Mouse (Mus musculus) cortical plate, adult 2 months (tissue): ENCODE measurements at regions not wholly inside any gene's neighbourhood (a gene's known extent, or its start where the extent isn't known, plus 50 kb on each side); places are given as distances from the start of the nearest gene placed in this dataset.

ENCODE experiments used
- H3K27ac ChIP-seq: fragments of 200-500 bp; 2 replicates; pipeline ENCODE4 v1.5.1; 2012; ENCODE audit warnings: low read length, control low read depth, inconsistent platforms; ENCODE audit not compliant: insufficient read depth
- H3K4me1 ChIP-seq: fragments of 200-500 bp; 2 replicates; pipeline ENCODE4 v1.6.1; 2011; ENCODE audit warnings: low read length; ENCODE audit not compliant: control insufficient read depth, insufficient read depth
- H3K4me3 ChIP-seq: fragments of 200-500 bp; 2 replicates; pipeline ENCODE4 v1.5.1; 2011; ENCODE audit warnings: mild to moderate bottlenecking, low read length, control low read depth; ENCODE audit not compliant: insufficient read depth
- CTCF ChIP-seq: fragments of 200-500 bp; IDR thresholded peaks from 2 replicates; pipeline ENCODE4 v1.5.1; 2011; ENCODE audit warnings: mild to moderate bottlenecking, control low read depth, low read length; ENCODE audit not compliant: insufficient read depth; ENCODE audit errors: extremely low read depth
- POLR2A ChIP-seq: fragments of 200-500 bp; IDR thresholded peaks from 2 replicates; pipeline ENCODE4 v1.6.1; 2011; ENCODE audit warnings: mild to moderate bottlenecking, low read length, control low read depth; ENCODE audit not compliant: insufficient read depth; ENCODE audit errors: extremely low read depth

GRCm38 (mm10) chr15:62192706-62193105 lies 1269.9 kb upstream of the A1bg start:
- H3K4me1 ChIP-seq: 0 out of 2 replicates have a peak, but pooled peaks cover 1% of the 10 kb centered on the region
- no peak overlapping the region for H3K4me3 ChIP-seq
- no peak for TF ChIP-seq CTCF
- H3K27ac ChIP-seq: no peak overlapping the region

GRCm38 (mm10) chr15:62191641-62192040 lies 1268.8 kb upstream of the A1bg start:
- no peak overlapping the region for H3K4me3 ChIP-seq
- 0 out of 2 replicates have a peak, but pooled peaks cover 1% of the 10 kb centered on the region for H3K4me1 ChIP-seq
- TF ChIP-seq POLR2A (no peak), CTCF (no peak)
- no peak overlapping the region for H3K27ac ChIP-seq

- Histone ChIP-seq H3K4me3 (no peak overlapping the region), H3K27ac (no peak overlapping the region), H3K4me1 (0 out of 2 replicates have a peak, but pooled peaks cover 1% of the 10 kb centered on the region)
- TF ChIP-seq POLR2A (no peak), CTCF (no peak)
These were observed 1268.3 kb upstream of the A1bg start for GRCm38 (mm10) chr15:62190977-62191614.

DNA sequence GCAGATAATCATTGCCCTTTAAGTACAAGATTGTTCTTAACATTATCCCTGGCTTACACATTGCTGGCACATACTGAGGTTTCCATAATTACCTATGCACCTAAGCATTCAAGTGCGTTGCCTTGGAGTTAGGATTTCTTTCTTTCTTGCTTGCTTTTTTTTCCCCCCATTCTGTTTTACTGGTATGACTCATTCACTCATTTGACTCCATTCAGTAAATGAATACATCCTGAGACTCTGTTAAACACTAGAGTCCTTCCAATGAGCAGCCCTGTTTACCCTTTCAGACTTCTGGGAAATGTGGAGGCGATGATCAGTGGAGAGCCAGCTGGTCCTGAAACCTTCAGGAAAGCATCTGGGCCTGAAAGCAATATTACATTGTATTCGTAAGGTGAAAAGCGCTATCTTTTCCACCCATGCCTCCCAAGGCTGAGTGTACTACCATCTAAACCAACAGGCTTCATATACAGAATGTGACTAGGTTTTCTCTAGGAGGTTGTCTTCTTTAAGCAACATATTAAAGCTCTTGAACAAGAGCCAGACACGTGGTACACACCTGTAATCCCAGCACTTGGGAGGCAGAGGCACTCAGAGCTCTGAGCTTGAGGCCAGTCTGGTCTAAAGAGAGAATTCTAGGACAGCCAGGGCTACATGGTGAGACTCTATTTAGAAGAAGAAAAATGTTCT lies 1267.6 kb upstream of the A1bg start:
- H3K27ac ChIP-seq: no peak overlapping the region
- H3K4me3 ChIP-seq: no peak overlapping the region
- H3K4me1 ChIP-seq: 0 out of 2 replicates have a peak, but pooled peaks cover 1% of the 10 kb centered on the region
- TF ChIP-seq CTCF: no peak
- no peak for TF ChIP-seq POLR2A

GRCm38 (mm10) chr15:62189565-62190181 lies 1266.9 kb upstream of the A1bg start:
- Histone ChIP-seq H3K27ac (no peak overlapping the region), H3K4me3 (no peak overlapping the region), H3K4me1 (0 out of 2 replicates have a peak, but pooled peaks cover 1% of the 10 kb centered on the region)
- TF ChIP-seq POLR2A: no peak

GRCm38 (mm10) chr15:62186548-62186947 lies 1263.7 kb upstream of the A1bg start:
- H3K4me3 ChIP-seq: no peak overlapping the region
- H3K4me1 ChIP-seq: 0 out of 2 replicates have a peak, but pooled peaks cover 1% of the 10 kb centered on the region
- TF ChIP-seq CTCF (no peak), POLR2A (no peak)
- no peak overlapping the region for H3K27ac ChIP-seq

GRCm38 (mm10) chr15:62183803-62184202 lies 1261.0 kb upstream of the A1bg start:
- no peaks in the 10 kb centered on the region for H3K4me1 ChIP-seq
- no peak for TF ChIP-seq CTCF
- TF ChIP-seq POLR2A: no peak
- H3K4me3 ChIP-seq: no peak overlapping the region
- no peak overlapping the region for H3K27ac ChIP-seq

- Histone ChIP-seq H3K4me3 (no peak overlapping the region), H3K27ac (no peak overlapping the region), H3K4me1 (no peaks in the 10 kb centered on the region)
- TF ChIP-seq CTCF (no peak), POLR2A (no peak)
These were observed 1258.7 kb upstream of the A1bg start for GRCm38 (mm10) chr15:62181454-62181910.

DNA sequence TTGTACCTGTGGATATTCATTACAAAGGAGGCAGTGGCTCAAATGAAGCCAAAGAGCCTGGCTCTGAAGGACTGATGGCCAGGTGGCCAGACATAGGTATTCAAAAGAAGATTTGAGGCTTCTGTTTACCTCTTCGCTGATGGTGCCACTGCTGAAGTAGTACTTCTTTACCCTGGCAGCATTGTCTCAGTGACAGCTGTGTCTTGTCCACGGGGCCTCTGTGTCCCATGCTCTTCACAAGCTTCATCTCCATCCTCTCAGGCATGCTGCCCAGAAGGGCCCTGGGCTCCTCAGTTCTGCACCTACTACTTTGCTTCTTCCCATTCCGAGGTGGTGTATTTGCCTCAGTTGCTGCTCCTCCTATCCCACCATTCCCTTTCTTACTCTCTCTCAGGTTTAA lies 1257.9 kb upstream of the A1bg start:
- Histone ChIP-seq H3K4me1 (no peaks in the 10 kb centered on the region), H3K27ac (no peak overlapping the region), H3K4me3 (no peak overlapping the region)
- TF ChIP-seq CTCF (no peak), POLR2A (no peak)

- H3K27ac ChIP-seq: no peak overlapping the region
- no peak overlapping the region for H3K4me3 ChIP-seq
- TF ChIP-seq CTCF: no peak
- no peak for TF ChIP-seq POLR2A
- no peaks in the 10 kb centered on the region for H3K4me1 ChIP-seq
These were observed 1257.0 kb upstream of the A1bg start for GRCm38 (mm10) chr15:62179801-62180200.
